Comparison of ENCODE assay signal across 11 mouse cellular contexts in genomic region chr12:79916896-79917633, GRCm38 (mm10).
DNase-seq lines count a peak whose midpoint lies in the region; ATAC-seq and TF ChIP-seq lines count a peak whose summit lies in the region.
"Had no signal": no experiment of that assay in that cellular context is flagged by ENCODE, and none has a peak within 500 bp of the region (broad histone marks: within the 10 kb centered on the region; RNA-seq: fewer than 3 reads in every experiment).

No protein-coding gene starts in this region.

- 82% methylated on average over 5 of the region's 5 CpGs for WGBS in hindbrain, embryonic 16.5 days
- 83% methylated on average over 5 of the region's 5 CpGs for WGBS in hindbrain, embryonic 13.5 days
- 78% methylated on average over 5 of the region's 5 CpGs for WGBS in midbrain, embryonic 10.5 days
- WGBS in midbrain, embryonic 11.5 days = 77% methylated on average over 5 of the region's 5 CpGs
- 65% methylated on average over 5 of the region's 5 CpGs for WGBS in intestine, embryonic 15.5 days
- 83% methylated on average over 5 of the region's 5 CpGs for WGBS in small intestine, adult 2 months
- 79% methylated on average over 5 of the region's 5 CpGs for WGBS in midbrain, embryonic 15.5 days

- peak overlapping the region; percentile 19; the same call in 1 of the 2 replicates for H3K27ac ChIP-seq in hindbrain, embryonic 16.5 days (ENCODE audit: low read depth, low read length)
- no peak overlapping the region for H3K27ac ChIP-seq in hindbrain, embryonic 13.5 days
- peak overlapping the region; percentile 70 for H3K27ac ChIP-seq in midbrain, embryonic 10.5 days (replicated peaks)
- H3K27ac ChIP-seq in midbrain, embryonic 11.5 days (ENCODE audit: low read depth, low read length) = no peak overlapping the region
- peak overlapping the region; percentile 80 for H3K27ac ChIP-seq in intestine, embryonic 15.5 days
- H3K27ac ChIP-seq in small intestine, adult 2 months (ENCODE audit: insufficient read depth, low read depth, low read length) = peak overlapping the region; percentile 32; the same call in 1 of the 2 replicates
- no peak overlapping the region for H3K27ac ChIP-seq in midbrain, embryonic 15.5 days
- H3K27ac ChIP-seq: left cerebral cortex, adult 2 months had no signal

- DNase-seq in midbrain, embryonic 10.5 days (ENCODE audit: low spot score) = no peak
- no peak for DNase-seq in midbrain, embryonic 11.5 days (ENCODE audit: low spot score, missing footprints)
- DNase-seq: cerebellum, adult 2 months; heart, postnatal 10 days had no signal

- H3K9ac ChIP-seq in hindbrain, embryonic 16.5 days (ENCODE audit: low read depth, low read length) = no peak overlapping the region
- H3K9ac ChIP-seq in hindbrain, embryonic 13.5 days = no peak overlapping the region
- no peak overlapping the region; the same call in 1 of the 2 replicates for H3K9ac ChIP-seq in midbrain, embryonic 11.5 days (ENCODE audit: low read length)
- H3K9ac ChIP-seq in intestine, embryonic 15.5 days = no peak overlapping the region
- no peak overlapping the region for H3K9ac ChIP-seq in midbrain, embryonic 15.5 days

- H3K4me1 ChIP-seq in hindbrain, embryonic 16.5 days (ENCODE audit: control insufficient read depth, insufficient read depth, low read depth, low read length) = no peaks in the 10 kb centered on the region; the same call in 1 of the 2 replicates
- H3K4me1 ChIP-seq in hindbrain, embryonic 13.5 days (replicated peaks) = peaks cover 18% of the 10 kb centered on the region
- H3K4me1 ChIP-seq in midbrain, embryonic 10.5 days = peaks cover 70% of the 10 kb centered on the region
- peaks cover 24% of the 10 kb centered on the region for H3K4me1 ChIP-seq in midbrain, embryonic 11.5 days (ENCODE audit: control insufficient read depth, insufficient read depth, low read length)
- H3K4me1 ChIP-seq in intestine, embryonic 15.5 days (replicated peaks) = peaks cover 13% of the 10 kb centered on the region
- H3K4me1 ChIP-seq in small intestine, adult 2 months (ENCODE audit: control insufficient read depth, insufficient read depth, insufficient read length, low read length) = peaks cover 2% of the 10 kb centered on the region; the same call in 1 of the 2 replicates
- peaks cover 12% of the 10 kb centered on the region for H3K4me1 ChIP-seq in midbrain, embryonic 15.5 days

- H3K4me3 ChIP-seq in hindbrain, embryonic 16.5 days (ENCODE audit: low read length) = no peak overlapping the region
- no peak overlapping the region for H3K4me3 ChIP-seq in hindbrain, embryonic 13.5 days
- H3K4me3 ChIP-seq in midbrain, embryonic 10.5 days = no peak overlapping the region
- no peak overlapping the region for H3K4me3 ChIP-seq in midbrain, embryonic 11.5 days (ENCODE audit: low read depth, low read length)
- H3K4me3 ChIP-seq in intestine, embryonic 15.5 days (replicated peaks) = no peak overlapping the region
- H3K4me3 ChIP-seq in small intestine, adult 2 months (ENCODE audit: low read depth, low read length) = no peak overlapping the region
- no peak overlapping the region for H3K4me3 ChIP-seq in midbrain, embryonic 15.5 days
- H3K4me3 ChIP-seq: left cerebral cortex, adult 2 months had no signal

- no peak for ATAC-seq in hindbrain, embryonic 16.5 days
- ATAC-seq in hindbrain, embryonic 13.5 days (ENCODE audit: low FRiP score) = no peak
- ATAC-seq in midbrain, embryonic 11.5 days (ENCODE audit: low FRiP score) = no peak
- no peak for ATAC-seq in intestine, embryonic 15.5 days
- no peak for ATAC-seq in granulocyte monocyte progenitor cell, adult 5-6 weeks (replicated peaks; ENCODE audit: poor library complexity, severe bottlenecking)
- no peak for ATAC-seq in midbrain, embryonic 15.5 days (replicated peaks)

- no peak for TF ChIP-seq CTCF in small intestine, adult 2 months (IDR thresholded peaks at IDR 0.05; ENCODE audit: extremely low read depth, insufficient read length, insufficient replicate concordance, low read depth, low read length)

- H3K9me3 ChIP-seq in hindbrain, embryonic 16.5 days (ENCODE audit: control insufficient read depth, low read length) = no peaks in the 10 kb centered on the region
- no peaks in the 10 kb centered on the region for H3K9me3 ChIP-seq in hindbrain, embryonic 13.5 days
- peaks cover 4% of the 10 kb centered on the region for H3K9me3 ChIP-seq in midbrain, embryonic 10.5 days (replicated peaks)
- peaks cover 2% of the 10 kb centered on the region; the same call in 1 of the 2 replicates for H3K9me3 ChIP-seq in midbrain, embryonic 11.5 days (ENCODE audit: control insufficient read depth, low read length)
- no peaks in the 10 kb centered on the region for H3K9me3 ChIP-seq in intestine, embryonic 15.5 days
- H3K9me3 ChIP-seq in midbrain, embryonic 15.5 days = no peaks in the 10 kb centered on the region

- no peaks in the 10 kb centered on the region for H3K27me3 ChIP-seq in hindbrain, embryonic 16.5 days (replicated peaks; ENCODE audit: control insufficient read depth, insufficient read depth, low read length)
- H3K27me3 ChIP-seq in hindbrain, embryonic 13.5 days = no peaks in the 10 kb centered on the region
- H3K27me3 ChIP-seq in midbrain, embryonic 10.5 days (ENCODE audit: low read depth, poor library complexity, severe bottlenecking) = no peaks in the 10 kb centered on the region
- no peaks in the 10 kb centered on the region for H3K27me3 ChIP-seq in midbrain, embryonic 11.5 days (ENCODE audit: control insufficient read depth, insufficient read depth, low read length)
- no peaks in the 10 kb centered on the region for H3K27me3 ChIP-seq in intestine, embryonic 15.5 days (replicated peaks)
- H3K27me3 ChIP-seq in small intestine, adult 2 months (ENCODE audit: control insufficient read depth, insufficient read depth, low read length) = no peaks in the 10 kb centered on the region
- no peaks in the 10 kb centered on the region for H3K27me3 ChIP-seq in midbrain, embryonic 15.5 days (replicated peaks)

- no peak overlapping the region for H3K4me2 ChIP-seq in hindbrain, embryonic 16.5 days (ENCODE audit: low read length)
- H3K4me2 ChIP-seq in hindbrain, embryonic 13.5 days = no peak overlapping the region
- no peak overlapping the region for H3K4me2 ChIP-seq in midbrain, embryonic 11.5 days
- no peak overlapping the region for H3K4me2 ChIP-seq in intestine, embryonic 15.5 days (replicated peaks)
- H3K4me2 ChIP-seq in midbrain, embryonic 15.5 days = no peak overlapping the region

- no peak for TF ChIP-seq POLR2A in small intestine, adult 2 months (IDR thresholded peaks at IDR 0.05; ENCODE audit: low read depth, low read length)

- no peaks in the 10 kb centered on the region for H3K36me3 ChIP-seq in hindbrain, embryonic 16.5 days (ENCODE audit: control insufficient read depth, insufficient read depth, low read length)
- no peaks in the 10 kb centered on the region for H3K36me3 ChIP-seq in hindbrain, embryonic 13.5 days
- H3K36me3 ChIP-seq in midbrain, embryonic 10.5 days = peaks cover 11% of the 10 kb centered on the region; the same call in 1 of the 2 replicates
- H3K36me3 ChIP-seq in midbrain, embryonic 11.5 days (ENCODE audit: control insufficient read depth, insufficient read depth, low read length) = no peaks in the 10 kb centered on the region
- no peaks in the 10 kb centered on the region for H3K36me3 ChIP-seq in intestine, embryonic 15.5 days
- no peaks in the 10 kb centered on the region for H3K36me3 ChIP-seq in small intestine, adult 2 months (ENCODE audit: control insufficient read depth, insufficient read depth, low read length)
- no peaks in the 10 kb centered on the region for H3K36me3 ChIP-seq in midbrain, embryonic 15.5 days (replicated peaks)

Comparison
In these comparisons a context has a peak if more than half of its experiments do, and no peak if none do; other contexts are left out.
1. H3K27ac ChIP-seq: peak in hindbrain, embryonic 16.5 days (single experiment), midbrain, embryonic 10.5 days (single experiment), intestine, embryonic 15.5 days (single experiment) and small intestine, adult 2 months (single experiment); none in hindbrain, embryonic 13.5 days (single experiment), midbrain, embryonic 11.5 days (single experiment) and midbrain, embryonic 15.5 days (single experiment).